Mouse (Mus musculus): ENCODE data around the gene Dnajc15.

The Dnajc15 gene

DNA sequence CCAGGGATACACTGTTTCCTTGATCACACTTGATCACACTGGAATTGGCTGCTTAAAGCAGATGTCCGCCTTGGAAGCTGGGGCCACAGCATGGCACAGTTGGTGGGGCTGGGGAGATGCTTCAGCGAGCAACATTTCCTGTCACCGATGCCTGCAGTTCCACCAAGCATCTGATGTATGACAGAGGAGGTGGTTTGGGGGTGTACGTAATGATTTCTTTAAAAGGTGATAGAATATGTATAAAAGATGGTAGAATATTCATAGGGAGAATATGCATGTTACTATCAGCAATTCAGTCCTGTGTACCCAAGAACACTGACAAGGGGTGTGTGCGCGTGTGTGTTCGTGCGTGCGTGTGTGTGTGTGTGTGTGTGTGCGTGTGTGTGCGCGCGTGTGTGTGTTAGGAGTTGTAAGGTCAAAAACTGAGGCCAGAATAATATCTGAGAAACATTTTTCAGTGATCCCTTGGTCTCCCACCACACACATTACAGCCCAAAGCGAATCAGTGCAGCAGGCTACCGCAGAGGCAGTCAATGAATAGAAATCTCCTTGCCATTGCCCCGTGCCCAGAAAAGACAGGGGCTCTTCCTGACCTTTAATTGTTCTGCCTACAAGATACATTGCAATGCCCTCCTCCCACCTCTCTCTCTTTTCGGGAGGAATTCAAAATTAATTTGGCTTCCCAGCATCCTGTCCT lies 73.2 kb downstream of the Dnajc15 start:
- no peak for DNase-seq (ENCODE audit: low spot score in 2 of 2)

DNA sequence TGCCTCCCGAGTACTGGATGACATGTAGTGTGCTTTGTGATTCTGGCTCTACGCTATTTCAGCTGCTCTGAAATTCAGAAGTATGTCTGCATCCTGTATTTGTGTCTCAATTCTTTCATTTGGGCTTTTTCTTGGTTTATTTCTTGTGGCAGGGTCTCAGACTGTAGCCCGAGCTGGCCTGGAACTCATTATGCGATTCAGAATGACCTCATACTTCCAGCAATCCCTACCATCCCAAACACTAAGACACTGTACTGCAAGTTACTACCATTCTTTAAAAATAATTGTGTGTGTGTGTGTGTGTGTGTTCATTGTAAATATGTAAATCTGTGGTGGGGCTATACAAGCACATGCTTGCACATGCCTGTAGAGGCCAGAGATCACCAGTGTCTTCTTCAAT lies 78.4 kb downstream of the Dnajc15 start:
- no peak for DNase-seq (ENCODE audit: low spot score in 2 of 2)

DNA sequence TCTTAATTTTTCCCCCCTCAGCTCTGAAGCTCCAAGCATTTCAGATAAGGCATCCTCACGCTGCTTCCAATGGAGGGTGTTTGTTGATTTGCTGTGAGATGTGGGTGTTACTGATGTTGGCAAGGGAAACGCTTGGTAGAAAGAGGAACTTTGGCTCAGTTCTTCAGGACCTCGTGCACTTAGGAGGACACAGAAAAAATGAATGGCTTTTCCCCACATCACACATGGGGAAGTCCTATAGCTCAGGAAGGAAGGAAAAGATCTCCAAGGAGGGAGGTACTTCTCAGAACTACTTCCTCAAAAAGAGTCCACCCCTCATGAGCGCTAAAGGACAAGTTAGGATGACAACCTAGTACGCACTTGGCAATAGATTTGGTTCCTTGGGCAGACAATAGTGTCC lies 79.7 kb downstream of the Dnajc15 start:
- DNase-seq (ENCODE audit: low spot score in 2 of 2) = no peak

DNA sequence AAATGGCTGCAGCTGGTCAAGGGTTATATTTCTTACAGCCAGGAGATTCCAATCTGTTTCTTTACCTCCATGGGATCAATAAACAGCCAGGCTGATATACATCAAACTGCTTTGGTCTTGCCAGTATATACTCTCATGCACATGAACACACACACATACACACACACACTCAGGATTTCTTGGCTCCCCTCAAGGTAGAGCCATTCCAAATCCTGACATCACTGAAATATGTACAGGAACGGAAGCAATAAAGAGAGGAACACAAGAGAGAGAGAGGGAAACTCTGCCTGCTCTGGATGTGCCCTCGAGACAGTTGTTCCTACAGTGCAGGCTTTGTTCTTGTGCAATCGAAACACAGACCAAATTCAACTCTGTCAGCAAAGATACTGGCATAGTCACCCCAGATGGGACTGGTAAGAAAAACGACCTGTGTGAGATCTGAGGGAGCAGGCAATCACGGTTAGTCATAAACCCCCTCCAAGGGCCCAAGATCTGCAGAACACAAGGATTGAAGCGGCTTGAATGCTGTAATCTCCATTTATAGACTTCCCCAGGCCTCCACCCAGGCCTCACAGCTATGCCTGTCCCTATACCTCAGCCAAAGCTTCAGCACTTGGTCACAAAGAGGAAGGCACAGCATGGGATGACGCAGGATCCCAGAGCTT lies 80.5 kb downstream of the Dnajc15 start:
- DNase-seq (ENCODE audit: low spot score in 2 of 2) = no peak

DNA sequence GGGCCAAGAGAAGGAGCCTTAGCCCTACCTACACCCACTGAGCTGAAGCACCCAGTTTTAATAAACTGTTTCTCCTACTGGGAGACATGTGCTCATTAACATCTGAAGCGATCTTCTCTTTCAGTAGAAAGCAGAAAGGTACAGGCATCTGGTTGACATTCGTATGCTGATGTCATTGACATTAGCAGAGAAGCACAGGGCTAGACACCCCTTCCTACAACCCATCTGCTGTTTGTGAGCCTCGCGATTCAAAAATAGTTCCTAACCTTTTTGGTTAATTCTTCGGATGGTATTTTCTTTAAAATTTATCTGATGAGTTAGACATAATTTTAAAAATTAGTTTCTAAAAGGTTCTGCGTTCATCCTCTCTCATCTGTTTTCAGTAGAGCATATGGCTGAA lies 81.9 kb downstream of the Dnajc15 start:
- no peak for DNase-seq (ENCODE audit: low spot score in 2 of 2)

DNA sequence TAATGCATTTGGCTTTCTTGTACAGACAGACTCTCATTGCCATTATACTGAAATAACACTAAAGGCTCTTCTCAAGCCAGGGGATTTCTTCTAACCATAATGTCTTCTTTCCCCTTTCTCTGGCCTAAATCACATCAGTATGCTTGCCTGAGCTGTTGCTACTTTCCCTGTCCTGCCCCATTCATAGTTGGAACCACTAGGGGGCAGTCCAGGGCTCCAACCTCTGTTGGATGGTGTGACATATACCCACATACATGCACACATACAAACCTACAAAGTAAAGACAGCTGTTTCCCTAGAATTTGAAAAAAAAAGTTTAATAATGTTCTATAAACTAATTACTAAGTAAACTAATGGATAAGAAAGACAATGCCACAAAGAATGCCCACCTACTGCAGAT lies 91.7 kb downstream of the Dnajc15 start:
- no peak for DNase-seq (ENCODE audit: low spot score in 2 of 2)

DNA sequence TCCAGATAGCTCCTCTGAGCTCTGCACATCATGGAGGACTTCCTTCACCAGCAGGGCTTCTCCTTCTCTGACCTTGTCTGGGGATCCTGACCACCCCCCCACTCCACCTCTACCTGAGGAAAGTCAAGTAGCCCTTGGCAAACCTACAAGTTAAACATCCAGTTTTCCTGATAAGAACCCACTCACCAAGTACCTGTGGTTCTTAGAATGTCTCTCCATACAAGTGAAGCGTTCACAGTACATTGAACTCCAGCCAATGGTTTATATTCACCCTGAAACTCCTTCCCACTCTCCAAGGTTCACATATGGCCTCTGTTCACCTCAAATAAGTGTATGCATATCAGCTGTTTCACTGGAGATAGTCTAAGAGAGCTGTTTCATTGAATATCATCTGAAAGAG lies 97.6 kb downstream of the Dnajc15 start:
- no peak for DNase-seq (ENCODE audit: low spot score in 2 of 2)

DNA sequence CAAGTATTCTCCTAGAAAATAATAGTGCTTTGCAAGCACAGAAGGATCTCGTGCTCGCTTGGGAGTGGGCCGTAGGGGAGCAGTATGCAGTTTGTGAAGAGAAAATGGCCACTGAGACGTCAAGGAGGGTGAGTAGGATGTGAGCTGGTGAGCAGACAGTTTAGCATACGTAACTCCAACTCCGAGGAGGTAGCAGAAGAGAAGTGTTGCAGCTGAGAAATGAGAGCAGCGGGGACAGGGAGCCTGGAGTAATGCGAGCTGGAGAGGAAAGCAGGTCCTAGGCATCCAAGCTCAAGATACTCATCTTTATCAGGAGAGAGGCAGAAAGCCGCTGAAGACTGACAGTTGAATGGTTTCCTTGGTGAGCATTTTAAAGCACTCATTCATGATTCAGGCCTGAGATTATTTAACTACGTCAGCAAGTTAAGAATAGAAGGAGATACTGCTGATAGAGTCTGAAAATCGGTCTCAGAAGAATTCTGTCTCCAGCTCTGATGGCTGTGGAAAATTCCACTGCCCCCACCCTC lies 98.9 kb downstream of the Dnajc15 start:
- DNase-seq (ENCODE audit: low spot score in 2 of 2) = peak in 1 of 2 experiments; percentile 8

DNA sequence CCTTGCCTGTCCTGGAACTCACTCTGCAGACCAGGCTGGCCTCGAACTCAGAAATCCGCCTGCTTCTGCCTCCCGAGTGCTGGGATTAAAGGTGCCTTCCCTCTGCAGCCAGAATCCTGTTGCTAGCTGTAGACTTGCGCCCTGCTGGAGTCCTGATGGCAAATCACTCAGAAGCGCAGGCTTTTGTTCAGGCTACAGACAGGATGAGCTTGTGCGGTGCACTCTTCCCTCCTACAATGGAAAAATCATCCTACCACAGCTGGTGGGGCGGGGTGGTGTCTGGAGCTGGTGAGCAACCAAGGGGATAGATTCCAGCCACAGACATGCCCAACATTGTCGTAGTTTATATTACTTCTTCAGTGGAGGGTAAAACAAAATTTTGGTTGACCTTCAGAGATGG lies 101.6 kb downstream of the Dnajc15 start:
- no peak for DNase-seq (ENCODE audit: low spot score in 2 of 2)

DNA sequence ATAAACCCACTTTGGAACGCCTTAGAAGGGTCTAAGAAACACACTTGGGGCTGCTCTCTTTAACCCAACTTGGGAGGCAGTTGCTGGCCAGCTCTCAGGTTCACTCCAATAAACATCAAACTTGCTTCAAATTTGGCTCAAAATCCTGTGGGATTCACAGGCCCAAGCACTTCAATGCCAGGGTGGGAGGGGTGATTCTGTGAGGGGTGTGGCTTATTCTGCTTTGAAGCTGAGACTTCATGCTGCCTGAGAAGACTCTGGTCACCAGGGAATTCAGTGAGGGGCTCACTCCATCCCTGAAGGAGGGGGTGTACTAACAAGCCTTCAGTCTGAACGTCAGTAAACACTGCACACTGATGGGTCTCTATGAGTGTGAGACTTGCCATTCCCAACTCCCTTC lies 103.3 kb downstream of the Dnajc15 start:
- DNase-seq (ENCODE audit: low spot score in 2 of 2) = no peak

All from left cerebral cortex, adult 9 months (tissue).